Mouse (Mus musculus): ENCODE measurements around the gene Zdhhc4. TPM values are rescaled to one million over a fixed set of nuclear protein-coding genes. Genes with fewer than 3 reads are reported as not detected.

The Zdhhc4 gene
- polyA plus RNA-seq, 1 experiment = 48.7 TPM

GRCm38 (mm10) chr5:143346367-143346766 is 17.3 kb upstream of the Zdhhc4 start:
- Histone ChIP-seq H3K36me3 (ENCODE audit: control insufficient read depth, insufficient read depth) (no peaks in the 10 kb centered on the region), H3K27me3 (ENCODE audit: control insufficient read depth, insufficient read depth, insufficient read length) (peaks cover 19% of the 10 kb centered on the region), H3ac (ENCODE audit: control insufficient read depth, insufficient read length, low read depth) (no peak overlapping the region), H3K79me3 (ENCODE audit: low read depth) (no peaks in the 10 kb centered on the region), H3K4me3 (ENCODE audit: insufficient read depth, poor library complexity, severe bottlenecking) (no peak overlapping the region), H3K79me2 (ENCODE audit: control insufficient read depth, insufficient read depth) (no peaks in the 10 kb centered on the region)
- TF ChIP-seq FOSL1 (IDR thresholded peaks at IDR 0.05; ENCODE audit: insufficient read depth, low read length, poor library complexity, severe bottlenecking) = no peak

DNA sequence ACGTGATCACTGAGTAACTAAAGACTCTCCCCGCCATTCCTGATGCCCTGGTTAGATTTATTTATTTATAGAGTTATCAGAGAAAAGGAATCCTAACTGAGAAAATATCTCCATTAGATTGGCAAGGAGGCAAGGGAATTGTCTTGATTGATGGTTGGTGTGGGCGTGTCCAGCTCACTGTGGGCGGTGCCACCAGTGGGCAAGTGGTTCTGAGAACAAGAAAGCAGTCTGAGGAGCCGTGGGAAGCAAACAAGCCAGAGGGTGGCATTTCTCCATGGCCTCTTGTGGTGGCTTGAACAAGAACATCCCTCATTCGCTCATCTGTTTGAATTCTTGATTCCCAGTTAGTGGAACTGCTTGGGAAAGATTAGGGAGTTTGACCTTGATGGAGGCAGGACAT is 10.5 kb upstream of the Zdhhc4 start:
- no peak overlapping the region for H3K4me3 ChIP-seq (ENCODE audit: insufficient read depth, poor library complexity, severe bottlenecking)
- TF ChIP-seq USF1 (IDR thresholded peaks at IDR 0.05; ENCODE audit: low read depth) = no peak

DNA sequence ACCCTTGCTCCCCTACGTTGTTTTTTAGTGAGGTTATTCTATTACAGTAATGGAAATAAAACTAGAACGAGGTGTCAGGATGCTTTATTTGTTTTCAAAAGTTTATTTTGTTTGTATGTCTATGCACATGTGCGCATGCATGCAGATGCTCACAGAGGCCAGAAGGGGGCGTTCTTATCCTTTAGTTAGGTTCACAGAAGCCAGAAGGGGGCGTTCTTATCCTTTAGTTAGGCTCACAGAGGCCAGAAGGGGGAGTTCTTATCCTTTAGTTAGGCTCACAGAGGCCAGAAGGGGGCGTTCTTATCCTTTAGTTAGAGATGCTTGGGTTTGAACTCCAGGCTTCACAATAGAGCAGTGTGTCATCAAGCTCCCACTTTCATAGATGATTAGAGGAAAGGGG is 7.5 kb upstream of the Zdhhc4 start:
- Histone ChIP-seq H3K27me3 (ENCODE audit: control insufficient read depth, insufficient read depth, insufficient read length) (peaks cover 14% of the 10 kb centered on the region), H3K79me3 (ENCODE audit: low read depth) (no peaks in the 10 kb centered on the region), H3K4me3 (ENCODE audit: insufficient read depth, poor library complexity, severe bottlenecking) (no peak overlapping the region), H3K79me2 (ENCODE audit: control insufficient read depth, insufficient read depth) (no peaks in the 10 kb centered on the region), H3ac (ENCODE audit: control insufficient read depth, insufficient read length, low read depth) (no peak overlapping the region), H3K36me3 (ENCODE audit: control insufficient read depth, insufficient read depth) (no peaks in the 10 kb centered on the region)
- TF ChIP-seq MYOG (IDR thresholded peaks at IDR 0.05; ENCODE audit: control insufficient read depth, extremely low read depth, insufficient read length) = no peak
- TF ChIP-seq MAX (IDR thresholded peaks at IDR 0.05) = no peak
- no peak for TF ChIP-seq MYOD1 (IDR thresholded peaks at IDR 0.05; ENCODE audit: control insufficient read depth, insufficient read length, low read depth)

More for the DNA sequence above, 10.5 kb upstream of the Zdhhc4 start:
- H3K79me2 ChIP-seq (ENCODE audit: control insufficient read depth, insufficient read depth) = no peaks in the 10 kb centered on the region
- H3K36me3 ChIP-seq (ENCODE audit: control insufficient read depth, insufficient read depth) = no peaks in the 10 kb centered on the region
- no peaks in the 10 kb centered on the region for H3K79me3 ChIP-seq (ENCODE audit: low read depth)
- peaks cover 16% of the 10 kb centered on the region for H3K27me3 ChIP-seq (ENCODE audit: control insufficient read depth, insufficient read depth, insufficient read length)
- H3ac ChIP-seq (ENCODE audit: control insufficient read depth, insufficient read length, low read depth) = no peak overlapping the region

DNA sequence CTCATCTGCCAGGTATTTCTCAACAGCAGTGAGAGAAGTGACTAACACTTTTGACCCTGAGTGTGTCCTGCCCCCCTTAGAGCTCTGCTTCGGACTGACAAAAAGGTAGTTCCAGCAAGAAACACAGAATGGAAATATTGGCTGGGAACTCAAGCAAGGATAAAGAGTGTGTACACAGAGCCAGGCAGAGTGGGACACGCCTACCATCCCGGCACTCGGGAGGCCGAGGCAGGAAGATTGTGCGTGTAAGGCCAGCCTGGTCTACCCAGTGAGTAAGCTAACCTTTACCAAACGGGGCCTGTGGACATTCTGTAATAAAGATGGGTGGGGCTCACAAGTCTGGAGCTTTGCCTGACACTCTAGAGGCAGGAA is 6.0 kb upstream of the Zdhhc4 start:
- Histone ChIP-seq H3K79me3 (ENCODE audit: low read depth) (no peaks in the 10 kb centered on the region), H3K79me2 (ENCODE audit: control insufficient read depth, insufficient read depth) (peaks cover 2% of the 10 kb centered on the region), H3ac (ENCODE audit: control insufficient read depth, insufficient read length, low read depth) (no peak overlapping the region), H3K36me3 (ENCODE audit: control insufficient read depth, insufficient read depth) (no peaks in the 10 kb centered on the region), H3K27me3 (ENCODE audit: control insufficient read depth, insufficient read depth, insufficient read length) (peaks cover 13% of the 10 kb centered on the region), H3K4me3 (ENCODE audit: insufficient read depth, poor library complexity, severe bottlenecking) (no peak overlapping the region)
- TF ChIP-seq MYOD1 (IDR thresholded peaks at IDR 0.05; ENCODE audit: control insufficient read depth, insufficient read length, low read depth) (no peak), MAX (IDR thresholded peaks at IDR 0.05) (no peak), CTCF (IDR thresholded peaks at IDR 0.05; ENCODE audit: control insufficient read depth, insufficient read depth, insufficient read length) (no peak), CEBPB (IDR thresholded peaks at IDR 0.05; ENCODE audit: low read depth) (no peak), FOSL1 (IDR thresholded peaks at IDR 0.05; ENCODE audit: insufficient read depth, low read length, poor library complexity, severe bottlenecking) (no peak), MYOG (IDR thresholded peaks at IDR 0.05; ENCODE audit: control insufficient read depth, extremely low read depth, insufficient read length) (no peak), USF1 (IDR thresholded peaks at IDR 0.05; ENCODE audit: low read depth) (no peak)

GRCm38 (mm10) chr5:143334418-143335088 is 5.5 kb upstream of the Zdhhc4 start:
- Histone ChIP-seq H3K4me3 (ENCODE audit: insufficient read depth, poor library complexity, severe bottlenecking) (no peak overlapping the region), H3K79me3 (ENCODE audit: low read depth) (no peaks in the 10 kb centered on the region), H3ac (ENCODE audit: control insufficient read depth, insufficient read length, low read depth) (no peak overlapping the region), H3K79me2 (ENCODE audit: control insufficient read depth, insufficient read depth) (peaks cover 7% of the 10 kb centered on the region), H3K27me3 (ENCODE audit: control insufficient read depth, insufficient read depth, insufficient read length) (peaks cover 8% of the 10 kb centered on the region), H3K36me3 (ENCODE audit: control insufficient read depth, insufficient read depth) (no peaks in the 10 kb centered on the region)
- TF ChIP-seq CEBPB (IDR thresholded peaks at IDR 0.05; ENCODE audit: low read depth) (no peak), FOSL1 (IDR thresholded peaks at IDR 0.05; ENCODE audit: insufficient read depth, low read length, poor library complexity, severe bottlenecking) (no peak), MYOD1 (IDR thresholded peaks at IDR 0.05; ENCODE audit: control insufficient read depth, insufficient read length, low read depth) (no peak)

- peaks cover 7% of the 10 kb centered on the region for H3K27me3 ChIP-seq (ENCODE audit: control insufficient read depth, insufficient read depth, insufficient read length)
- no peak overlapping the region for H3ac ChIP-seq (ENCODE audit: control insufficient read depth, insufficient read length, low read depth)
- peaks cover 12% of the 10 kb centered on the region for H3K79me2 ChIP-seq (ENCODE audit: control insufficient read depth, insufficient read depth)
- no peak for TF ChIP-seq MAX (IDR thresholded peaks at IDR 0.05)
- TF ChIP-seq CTCF (IDR thresholded peaks at IDR 0.05; ENCODE audit: control insufficient read depth, insufficient read depth, insufficient read length) = peak; percentile 46
- no peak for TF ChIP-seq FOSL1 (IDR thresholded peaks at IDR 0.05; ENCODE audit: insufficient read depth, low read length, poor library complexity, severe bottlenecking)
- H3K79me3 ChIP-seq (ENCODE audit: low read depth) = peaks cover under 1% of the 10 kb centered on the region
- H3K4me3 ChIP-seq (ENCODE audit: insufficient read depth, poor library complexity, severe bottlenecking) = no peak overlapping the region
- no peaks in the 10 kb centered on the region for H3K36me3 ChIP-seq (ENCODE audit: control insufficient read depth, insufficient read depth)
Measured at GRCm38 (mm10) chr5:143333872-143334271, 4.8 kb upstream of the Zdhhc4 start.

- Histone ChIP-seq H3K36me3 (ENCODE audit: control insufficient read depth, insufficient read depth) (peaks cover 44% of the 10 kb centered on the region), H3K27me3 (ENCODE audit: control insufficient read depth, insufficient read depth, insufficient read length) (no peaks in the 10 kb centered on the region), H3K79me2 (ENCODE audit: control insufficient read depth, insufficient read depth) (peaks cover 27% of the 10 kb centered on the region), H3K4me3 (ENCODE audit: insufficient read depth, poor library complexity, severe bottlenecking) (no peak overlapping the region), H3ac (ENCODE audit: control insufficient read depth, insufficient read length, low read depth) (no peak overlapping the region), H3K79me3 (ENCODE audit: low read depth) (peaks cover 19% of the 10 kb centered on the region)
- TF ChIP-seq MYOG (IDR thresholded peaks at IDR 0.05; ENCODE audit: control insufficient read depth, extremely low read depth, insufficient read length) (no peak), MYOD1 (IDR thresholded peaks at IDR 0.05; ENCODE audit: control insufficient read depth, insufficient read length, low read depth) (no peak), USF1 (IDR thresholded peaks at IDR 0.05; ENCODE audit: low read depth) (no peak), CTCF (IDR thresholded peaks at IDR 0.05; ENCODE audit: control insufficient read depth, insufficient read depth, insufficient read length) (no peak), FOSL1 (IDR thresholded peaks at IDR 0.05; ENCODE audit: insufficient read depth, low read length, poor library complexity, severe bottlenecking) (no peak), MAX (IDR thresholded peaks at IDR 0.05) (no peak), CEBPB (IDR thresholded peaks at IDR 0.05; ENCODE audit: low read depth) (no peak)
Measured at GRCm38 (mm10) chr5:143317288-143317610, 11.8 kb downstream of the Zdhhc4 start.

Data from C2C12 (cell line).